8 mouse cellular contexts compared by ENCODE assay signal in the genomic region with DNA sequence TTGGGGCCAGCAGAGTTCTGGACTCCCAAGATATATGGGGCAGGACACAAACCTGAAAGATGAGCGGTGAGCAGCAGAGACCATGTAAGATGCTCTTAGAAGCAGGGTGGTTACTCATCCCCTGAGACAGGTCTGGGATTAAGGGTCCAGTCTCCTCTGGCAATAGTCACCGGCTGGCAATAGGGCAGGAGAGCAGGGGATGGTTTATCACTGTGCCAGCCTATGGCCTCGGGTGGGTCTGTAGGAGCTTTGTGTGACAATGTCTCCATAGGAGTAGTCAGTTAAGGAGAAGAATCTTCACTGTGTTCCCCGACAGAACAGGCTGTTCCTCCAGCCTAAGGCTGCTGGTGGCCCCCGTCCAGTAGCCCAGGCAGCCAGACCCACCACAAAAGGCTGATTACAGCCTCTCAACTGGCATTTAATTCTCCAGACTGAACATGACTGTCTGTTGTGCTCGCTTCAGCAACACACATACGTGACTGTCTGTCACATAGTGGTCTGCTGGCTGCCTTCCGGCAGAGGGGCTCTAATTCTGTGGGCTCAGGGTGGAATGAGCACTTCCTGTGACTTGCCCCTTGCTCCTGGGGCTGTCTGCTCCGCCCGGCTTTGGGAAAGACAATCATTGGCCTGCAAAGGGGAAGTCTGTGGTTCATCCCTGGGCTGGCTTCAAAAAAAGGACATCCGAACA. TPM values are rescaled to one million over a fixed set of nuclear protein-coding genes. Genes with fewer than 3 reads are reported as not detected.
DNase-seq lines count a peak whose midpoint lies in the region; ATAC-seq and TF ChIP-seq lines count a peak whose summit lies in the region.

No protein-coding gene starts in this region.

- H3K36me3 ChIP-seq in embryonic facial prominence, embryonic 12.5 days: peaks cover 22% of the 10 kb centered on the region; the same call in 1 of the 2 replicates
- no peaks in the 10 kb centered on the region for H3K36me3 ChIP-seq in hindbrain, embryonic 15.5 days
- H3K36me3 ChIP-seq in midbrain, embryonic 15.5 days (replicated peaks): no peaks in the 10 kb centered on the region

- no peak for DNase-seq in layer of hippocampus, adult 2 months (ENCODE audit: low spot score in 2 of 2)
- no peak for DNase-seq in layer of hippocampus, adult 9-11 months
- no peak for DNase-seq in urinary bladder, adult 18-20 months (ENCODE audit: low spot score in 2 of 2)
- no peak for DNase-seq in right cerebral cortex, adult 2 months (ENCODE audit: low spot score in 2 of 2)
- no peak for DNase-seq in gastrocnemius, postnatal 10 days

- H3K4me3 ChIP-seq in layer of hippocampus, adult 2 months: peak overlapping the region; percentile 100
- peak overlapping the region; percentile 94; the same call in 1 of the 2 replicates for H3K4me3 ChIP-seq in embryonic facial prominence, embryonic 12.5 days
- H3K4me3 ChIP-seq in hindbrain, embryonic 15.5 days: peak overlapping the region; percentile 6
- 0 out of 2 replicates have a peak overlapping the region, but pooled peaks have one; percentile 2 for H3K4me3 ChIP-seq in midbrain, embryonic 15.5 days

- TF ChIP-seq CTCF in layer of hippocampus, adult 2 months (conservative IDR thresholded peaks at IDR 0.05): no peak

- H3K4me1 ChIP-seq in embryonic facial prominence, embryonic 12.5 days: peaks cover 45% of the 10 kb centered on the region
- H3K4me1 ChIP-seq in hindbrain, embryonic 15.5 days (replicated peaks): peaks cover 74% of the 10 kb centered on the region
- H3K4me1 ChIP-seq in midbrain, embryonic 15.5 days: peaks cover 54% of the 10 kb centered on the region

- peak overlapping the region; percentile 90 for H3K4me2 ChIP-seq in embryonic facial prominence, embryonic 12.5 days (replicated peaks)
- peak overlapping the region; percentile 71 for H3K4me2 ChIP-seq in hindbrain, embryonic 15.5 days
- peak overlapping the region; percentile 91; the same call in 1 of the 2 replicates for H3K4me2 ChIP-seq in midbrain, embryonic 15.5 days

- no peaks in the 10 kb centered on the region for H3K9me3 ChIP-seq in embryonic facial prominence, embryonic 12.5 days
- no peaks in the 10 kb centered on the region for H3K9me3 ChIP-seq in hindbrain, embryonic 15.5 days
- no peaks in the 10 kb centered on the region for H3K9me3 ChIP-seq in midbrain, embryonic 15.5 days

- 77% methylated on average over 11 of the region's 11 CpGs for WGBS in embryonic facial prominence, embryonic 12.5 days
- WGBS in hindbrain, embryonic 15.5 days: 70% methylated on average over 11 of the region's 11 CpGs
- 82% methylated on average over 11 of the region's 11 CpGs for WGBS in midbrain, embryonic 15.5 days

- 0 out of 2 replicates have a peak, but pooled peaks have one; percentile 6 for ATAC-seq in embryonic facial prominence, embryonic 12.5 days (ENCODE audit: insufficient number of reproducible peaks, insufficient read depth, low FRiP score, low TSS enrichment)
- no peak for ATAC-seq in hindbrain, embryonic 15.5 days (ENCODE audit: low FRiP score, low read depth)
- no peak for ATAC-seq in midbrain, embryonic 15.5 days (replicated peaks)

- no peaks in the 10 kb centered on the region for H3K27me3 ChIP-seq in embryonic facial prominence, embryonic 12.5 days
- no peaks in the 10 kb centered on the region for H3K27me3 ChIP-seq in hindbrain, embryonic 15.5 days
- no peaks in the 10 kb centered on the region for H3K27me3 ChIP-seq in midbrain, embryonic 15.5 days (replicated peaks)

- 0 out of 2 replicates have a peak overlapping the region, but pooled peaks have one; percentile 11 for H3K9ac ChIP-seq in embryonic facial prominence, embryonic 12.5 days
- H3K9ac ChIP-seq in hindbrain, embryonic 15.5 days: no peak overlapping the region
- H3K9ac ChIP-seq in midbrain, embryonic 15.5 days: no peak overlapping the region

- H3K27ac ChIP-seq in layer of hippocampus, adult 2 months: peak overlapping the region; percentile 99
- no peak overlapping the region for H3K27ac ChIP-seq in embryonic facial prominence, embryonic 12.5 days
- peak overlapping the region; percentile 14 for H3K27ac ChIP-seq in hindbrain, embryonic 15.5 days (replicated peaks)
- H3K27ac ChIP-seq in midbrain, embryonic 15.5 days: no peak overlapping the region

RNA-seq across cellular contexts. Expression of gene Cd81, which starts 3.1 kb away (rescaled TPM):
- 100 to 1,000 TPM; 419 to 448 TPM for total RNA-seq in layer of hippocampus, adult 2 months (2021)
- 318 and 332 TPM in 2 replicates for polyA plus RNA-seq in embryonic facial prominence, embryonic 12.5 days (2016; fragmentation: Nextera tagmentation; extraction: Ambion mirVana)
- polyA plus RNA-seq in hindbrain, embryonic 15.5 days (2015; fragmentation: Nextera tagmentation; extraction: Ambion mirVana): 439 and 445 TPM in 2 replicates
- polyA plus RNA-seq in midbrain, embryonic 15.5 days (2015; fragmentation: Nextera tagmentation; extraction: Ambion mirVana): 374 and 398 TPM in 2 replicates
- total RNA-seq in gastrocnemius, postnatal 10 days (2021): 100 to 1,000 TPM; 236 to 268 TPM

RNA-seq across cellular contexts. Expression of gene Tssc4, which starts 13.4 kb away (rescaled TPM):
- total RNA-seq in layer of hippocampus, adult 2 months (2021): 10 to 100 TPM; 38.5 to 41.4 TPM
- 106 and 107 TPM in 2 replicates for polyA plus RNA-seq in embryonic facial prominence, embryonic 12.5 days (2016; fragmentation: Nextera tagmentation; extraction: Ambion mirVana)
- 94.1 and 99.2 TPM in 2 replicates for polyA plus RNA-seq in hindbrain, embryonic 15.5 days (2015; fragmentation: Nextera tagmentation; extraction: Ambion mirVana)
- 103 and 114 TPM in 2 replicates for polyA plus RNA-seq in midbrain, embryonic 15.5 days (2015; fragmentation: Nextera tagmentation; extraction: Ambion mirVana)
- total RNA-seq in gastrocnemius, postnatal 10 days (2021): 10 to 100 TPM; 14.3 to 16.9 TPM

RNA-seq across cellular contexts. Expression of gene Trpm5, which starts 38.8 kb away (rescaled TPM):
- total RNA-seq in layer of hippocampus, adult 2 months (2021): not detected
- 5.2 and 6.2 TPM in 2 replicates for polyA plus RNA-seq in embryonic facial prominence, embryonic 12.5 days (2016; fragmentation: Nextera tagmentation; extraction: Ambion mirVana)
- polyA plus RNA-seq in hindbrain, embryonic 15.5 days (2015; fragmentation: Nextera tagmentation; extraction: Ambion mirVana): 1.8 and 2.7 TPM in 2 replicates
- polyA plus RNA-seq in midbrain, embryonic 15.5 days (2015; fragmentation: Nextera tagmentation; extraction: Ambion mirVana): 1.3 and 1.6 TPM in 2 replicates
- total RNA-seq in gastrocnemius, postnatal 10 days (2021): 1 to 10 TPM; 1.2 to 2.8 TPM

RNA-seq across cellular contexts. Expression of gene Kcnq1, which starts 50.5 kb away (rescaled TPM):
- under 1 TPM; 0.29 to 0.97 TPM for total RNA-seq in layer of hippocampus, adult 2 months (2021)
- 0.73 and 2.0 TPM in 2 replicates for polyA plus RNA-seq in embryonic facial prominence, embryonic 12.5 days (2016; fragmentation: Nextera tagmentation; extraction: Ambion mirVana)
- 1.1 and 1.5 TPM in 2 replicates for polyA plus RNA-seq in hindbrain, embryonic 15.5 days (2015; fragmentation: Nextera tagmentation; extraction: Ambion mirVana)
- polyA plus RNA-seq in midbrain, embryonic 15.5 days (2015; fragmentation: Nextera tagmentation; extraction: Ambion mirVana): 1.3 and 1.8 TPM in 2 replicates
- total RNA-seq in gastrocnemius, postnatal 10 days (2021): 1 to 10 TPM; 1.6 to 1.9 TPM

RNA-seq across cellular contexts. Expression of gene Tspan32, which starts 50.8 kb away (rescaled TPM):
- total RNA-seq in layer of hippocampus, adult 2 months (2021): under 1 TPM in 1 of 2 experiments, not detected in 1; 0.36 TPM
- 1.9 and 3.3 TPM in 2 replicates for polyA plus RNA-seq in embryonic facial prominence, embryonic 12.5 days (2016; fragmentation: Nextera tagmentation; extraction: Ambion mirVana)
- polyA plus RNA-seq in hindbrain, embryonic 15.5 days (2015; fragmentation: Nextera tagmentation; extraction: Ambion mirVana): 0.31 and 1.00 TPM in 2 replicates
- 0.66 and 0.97 TPM in 2 replicates for polyA plus RNA-seq in midbrain, embryonic 15.5 days (2015; fragmentation: Nextera tagmentation; extraction: Ambion mirVana)
- total RNA-seq in gastrocnemius, postnatal 10 days (2021): under 1 TPM; 0.16 to 0.90 TPM

Comparison
In these comparisons a context has a peak if more than half of its experiments do, and no peak if none do; other contexts are left out.
1. H3K27ac ChIP-seq: peak in layer of hippocampus, adult 2 months (single experiment) and hindbrain, embryonic 15.5 days (single experiment); none in embryonic facial prominence, embryonic 12.5 days (single experiment) and midbrain, embryonic 15.5 days (single experiment).
2. H3K4me3 ChIP-seq: peak in every context shown above with its lines; median percentile 100 in layer of hippocampus, adult 2 months; 94 in embryonic facial prominence, embryonic 12.5 days; 6 in hindbrain, embryonic 15.5 days; 2 in midbrain, embryonic 15.5 days.
3. Peak in every context shown above with its lines, with median percentiles within 50 percentile points of each other: H3K4me2 ChIP-seq.